Mouse (Mus musculus): ENCODE data around the gene Chpf.

Chpf gene

GRCm38 (mm10) chr1:75458025-75458788 lies 20.9 kb downstream of the Chpf start:
- DNase-seq (ENCODE audit: low read depth), result peak; percentile 69

- no peak for DNase-seq (ENCODE audit: low read depth)
Observed at GRCm38 (mm10) chr1:75457710-75458024, 21.4 kb downstream of the Chpf start.

- peak; percentile 31 for DNase-seq (ENCODE audit: low read depth)
Observed at GRCm38 (mm10) chr1:75456746-75457564, 22.2 kb downstream of the Chpf start.

- DNase-seq (ENCODE audit: low read depth), result no peak
Observed at GRCm38 (mm10) chr1:75455948-75456347, 23.2 kb downstream of the Chpf start.

GRCm38 (mm10) chr1:75455433-75455832 lies 23.7 kb downstream of the Chpf start:
- DNase-seq (ENCODE audit: low read depth), result peak; percentile 37

- DNase-seq (ENCODE audit: low read depth), result no peak
Observed at GRCm38 (mm10) chr1:75451900-75452299, 27.2 kb downstream of the Chpf start.

GRCm38 (mm10) chr1:75450314-75451005 lies 28.6 kb downstream of the Chpf start, which contains the start of gene Asic4:
Gene Asic4, plus strand, starts transcription at chr1:75450436.
- DNase-seq (ENCODE audit: low read depth), result no peak

- no peak for DNase-seq (ENCODE audit: low read depth)
Observed at GRCm38 (mm10) chr1:75449377-75450135, 29.6 kb downstream of the Chpf start.

- DNase-seq (ENCODE audit: low read depth), result no peak
Observed at GRCm38 (mm10) chr1:75448937-75449336, 30.2 kb downstream of the Chpf start.

- no peak for DNase-seq (ENCODE audit: low read depth)
Observed at GRCm38 (mm10) chr1:75448052-75448431, 31.1 kb downstream of the Chpf start.

- DNase-seq (ENCODE audit: low read depth), result no peak
Observed at GRCm38 (mm10) chr1:75447265-75448051, 31.6 kb downstream of the Chpf start.

- no peak for DNase-seq (ENCODE audit: low read depth)
Observed at GRCm38 (mm10) chr1:75446656-75447055, 32.5 kb downstream of the Chpf start.

GRCm38 (mm10) chr1:75445751-75446611 lies 33.1 kb downstream of the Chpf start:
- DNase-seq (ENCODE audit: low read depth), result peak; percentile 91

GRCm38 (mm10) chr1:75445141-75445701 lies 33.9 kb downstream of the Chpf start:
- no peak for DNase-seq (ENCODE audit: low read depth)

GRCm38 (mm10) chr1:75444208-75444607 lies 34.9 kb downstream of the Chpf start:
- no peak for DNase-seq (ENCODE audit: low read depth)

GRCm38 (mm10) chr1:75443247-75444024 lies 35.7 kb downstream of the Chpf start:
- no peak for DNase-seq (ENCODE audit: low read depth)

- no peak for DNase-seq (ENCODE audit: low read depth)
Observed at GRCm38 (mm10) chr1:75442811-75443210, 36.3 kb downstream of the Chpf start.

GRCm38 (mm10) chr1:75442171-75442570 lies 36.9 kb downstream of the Chpf start:
- DNase-seq (ENCODE audit: low read depth), result no peak

- no peak for DNase-seq (ENCODE audit: low read depth)
Observed at GRCm38 (mm10) chr1:75441471-75441996, 37.6 kb downstream of the Chpf start.

All from NIH3T3 (cell line).